Mouse (Mus musculus) fat pad, adult 2 months (tissue): ENCODE measurements around the gene Tpi1.
A peak's percentile ranks its signal among the peaks of the same experiment; 100 is the strongest.
"Not testable (repeated sequence)": the region's sequence is repeated elsewhere in the genome, so short reads cannot be mapped to it uniquely, and the experiment has no call there.

ENCODE experiments used
- DNase-seq: peaks from one replicate; pipeline ENCODE4 v3.0.0-alpha.2; 2011; ENCODE audit warnings: low read depth, low spot score; ENCODE audit errors: extremely low read depth

The Tpi1 gene

GRCm38 (mm10) chr6:124831649-124832048, 17.6 kb upstream of the Tpi1 start:
- no peak for DNase-seq

- not testable (repeated sequence) for DNase-seq
Measured at GRCm38 (mm10) chr6:124831199-124831598, 17.1 kb upstream of the Tpi1 start.

- DNase-seq = peak; percentile 84
Measured at GRCm38 (mm10) chr6:124829799-124830700, 16.0 kb upstream of the Tpi1 start.

GRCm38 (mm10) chr6:124828868-124829798, 15.0 kb upstream of the Tpi1 start, which contains the start of the genes Usp5 and Cdca3:
Gene Usp5 (minus strand): TSS chr6:124829484.
Gene Cdca3 (plus strand): TSS chr6:124829547.
- peak; percentile 99 for DNase-seq

GRCm38 (mm10) chr6:124828101-124828592, 14.1 kb upstream of the Tpi1 start:
- DNase-seq = no peak

GRCm38 (mm10) chr6:124822049-124822448, 8.0 kb upstream of the Tpi1 start:
- no peak for DNase-seq

GRCm38 (mm10) chr6:124820891-124821290, 6.8 kb upstream of the Tpi1 start:
- DNase-seq = no peak

- no peak for DNase-seq
Measured at GRCm38 (mm10) chr6:124817971-124818370, 3.9 kb upstream of the Tpi1 start.

- DNase-seq = no peak
Measured at GRCm38 (mm10) chr6:124817563-124817962, 3.5 kb upstream of the Tpi1 start.

- no peak for DNase-seq
Measured at GRCm38 (mm10) chr6:124817125-124817524, 3.0 kb upstream of the Tpi1 start.

GRCm38 (mm10) chr6:124816611-124817010, 2.5 kb upstream of the Tpi1 start:
- DNase-seq = no peak

- DNase-seq = no peak
Measured at GRCm38 (mm10) chr6:124814858-124815774, 1.0 kb upstream of the Tpi1 start.

GRCm38 (mm10) chr6:124814448-124814847, 352 bp upstream of the Tpi1 start:
- DNase-seq = no peak

- no peak for DNase-seq
Measured at GRCm38 (mm10) chr6:124813496-124813895, 600 bp downstream of the Tpi1 start.

- no peak for DNase-seq
Measured at GRCm38 (mm10) chr6:124812848-124813247, 1.2 kb downstream of the Tpi1 start.

GRCm38 (mm10) chr6:124811701-124812560, 2.2 kb downstream of the Tpi1 start:
- DNase-seq = no peak

- DNase-seq = no peak
Measured at GRCm38 (mm10) chr6:124811403-124811665, 2.8 kb downstream of the Tpi1 start.

GRCm38 (mm10) chr6:124810566-124811402, 3.3 kb downstream of the Tpi1 start:
- DNase-seq = not testable (repeated sequence)
